ENCODE assay signal across 8 mouse cellular contexts in genomic region chr11:95040491-95041138, GRCm38 (mm10). TPM values are rescaled to one million over a fixed set of nuclear protein-coding genes. Genes with fewer than 3 reads are reported as not detected.
DNase-seq lines count a peak whose midpoint lies in the region; ATAC-seq and TF ChIP-seq lines count a peak whose summit lies in the region.

No protein-coding gene starts in this region.

- peaks cover 16% of the 10 kb centered on the region for H3K36me3 ChIP-seq in limb, embryonic 14.5 days (ENCODE audit: control insufficient read depth, insufficient read depth, low read length)
- no peaks in the 10 kb centered on the region for H3K36me3 ChIP-seq in midbrain, embryonic 13.5 days
- H3K36me3 ChIP-seq in splenic B cell, adult 2 months (ENCODE audit: control insufficient read depth, insufficient read depth, low read length, poor library complexity, severe bottlenecking), result no peaks in the 10 kb centered on the region

- TF ChIP-seq POLR2A in limb, embryonic 14.5 days (IDR thresholded peaks at IDR 0.05; ENCODE audit: borderline replicate concordance, extremely low read depth, insufficient read depth, insufficient read length), result no peak

- peak overlapping the region; percentile 74 for H3K9ac ChIP-seq in limb, embryonic 14.5 days (ENCODE audit: low read depth, low read length, severe bottlenecking)
- H3K9ac ChIP-seq in midbrain, embryonic 13.5 days (replicated peaks), result peak overlapping the region; percentile 74

- WGBS in limb, embryonic 14.5 days, result 1% methylated on average over 20 of the region's 20 CpGs
- WGBS in midbrain, embryonic 13.5 days, result 3% methylated on average over 20 of the region's 20 CpGs

- H3K27ac ChIP-seq in limb, embryonic 14.5 days (replicated peaks; ENCODE audit: low read depth, low read length), result peak overlapping the region; percentile 70
- H3K27ac ChIP-seq in midbrain, embryonic 13.5 days, result peak overlapping the region; percentile 15; the same call in 1 of the 2 replicates

- H3K27me3 ChIP-seq in limb, embryonic 14.5 days (ENCODE audit: control insufficient read depth, insufficient read depth, low read length), result no peaks in the 10 kb centered on the region
- 0 out of 2 replicates have a peak, but pooled peaks cover 18% of the 10 kb centered on the region for H3K27me3 ChIP-seq in midbrain, embryonic 13.5 days
- no peaks in the 10 kb centered on the region for H3K27me3 ChIP-seq in splenic B cell, adult 2 months (ENCODE audit: control insufficient read depth, insufficient read depth, low read length, poor library complexity, severe bottlenecking)

- DNase-seq in embryo, embryonic 10 days (ENCODE audit: low spot score), result peak; percentile 21
- DNase-seq in embryo, embryonic 10.5 days (ENCODE audit: low spot score), result no peak
- peak; percentile 87 to 88 for DNase-seq in cerebellum, postnatal 14 days
- peak; percentile 81 for DNase-seq in gastrocnemius, postnatal 14 days
- DNase-seq in induced T-regulatory cell, adult 2 months (ENCODE audit: low read depth), result peak; percentile 30
- no peak for DNase-seq in limb, embryonic 14.5 days (ENCODE audit: low spot score)
- DNase-seq in splenic B cell, adult 2 months (ENCODE audit: low read depth, low spot score), result peak; percentile 24

- H3K4me3 ChIP-seq in limb, embryonic 14.5 days (replicated peaks; ENCODE audit: low read length), result peak overlapping the region; percentile 79
- peak overlapping the region; percentile 66 for H3K4me3 ChIP-seq in midbrain, embryonic 13.5 days (replicated peaks)

- H3K4me1 ChIP-seq in limb, embryonic 14.5 days (ENCODE audit: control insufficient read depth, insufficient read depth, low read length), result peaks cover 12% of the 10 kb centered on the region
- H3K4me1 ChIP-seq in midbrain, embryonic 13.5 days (replicated peaks), result peaks cover 19% of the 10 kb centered on the region

- ATAC-seq in limb, embryonic 14.5 days (ENCODE audit: low FRiP score, low read depth), result peak; percentile 10; the same call in 1 of the 2 replicates
- peak; percentile 14 for ATAC-seq in midbrain, embryonic 13.5 days

- intact Hi-C loops in gastrocnemius, postnatal 14 days (cut with DNase I; ENCODE audit: low total_unique reads), result no loop called here

- H3K9me3 ChIP-seq in limb, embryonic 14.5 days (ENCODE audit: control insufficient read depth, low read length), result no peaks in the 10 kb centered on the region
- H3K9me3 ChIP-seq in midbrain, embryonic 13.5 days, result no peaks in the 10 kb centered on the region

- peak overlapping the region; percentile 91 for H3K4me2 ChIP-seq in limb, embryonic 14.5 days (replicated peaks; ENCODE audit: low read depth, low read length, severe bottlenecking)
- H3K4me2 ChIP-seq in midbrain, embryonic 13.5 days (replicated peaks), result peak overlapping the region; percentile 72

RNA-seq across cellular contexts. Expression of gene Pdk2, which starts 0.5 kb away (rescaled TPM):
- 100 to 1,000 TPM; 330 to 344 TPM for total RNA-seq in gastrocnemius, postnatal 14 days (2021)
- 29.6 and 36.3 TPM in 2 replicates for polyA plus RNA-seq in limb, embryonic 14.5 days (2012; rRNA removed)
- 34.9 and 38.8 TPM in 2 replicates for polyA plus RNA-seq in limb, embryonic 14.5 days (2014; fragmentation: Nextera tagmentation; extraction: Ambion mirVana)
- polyA plus RNA-seq in midbrain, embryonic 13.5 days (2015; fragmentation: Nextera tagmentation; extraction: Ambion mirVana), result 21.4 and 24.7 TPM in 2 replicates

RNA-seq across cellular contexts. Expression of gene Samd14, which starts 30.9 kb away (rescaled TPM):
- 1 to 10 TPM; 1.7 to 2.2 TPM for total RNA-seq in gastrocnemius, postnatal 14 days (2021)
- 46.0 and 59.7 TPM in 2 replicates for polyA plus RNA-seq in limb, embryonic 14.5 days (2012; rRNA removed)
- 25.5 and 31.7 TPM in 2 replicates for polyA plus RNA-seq in limb, embryonic 14.5 days (2014; fragmentation: Nextera tagmentation; extraction: Ambion mirVana)
- 123 and 141 TPM in 2 replicates for polyA plus RNA-seq in midbrain, embryonic 13.5 days (2015; fragmentation: Nextera tagmentation; extraction: Ambion mirVana)

RNA-seq across cellular contexts. Expression of gene Itga3, which starts 36.0 kb away (rescaled TPM):
- total RNA-seq in gastrocnemius, postnatal 14 days (2021), result 1 to 10 TPM; 3.5 to 4.0 TPM
- 12.7 and 14.3 TPM in 2 replicates for polyA plus RNA-seq in limb, embryonic 14.5 days (2012; rRNA removed)
- polyA plus RNA-seq in limb, embryonic 14.5 days (2014; fragmentation: Nextera tagmentation; extraction: Ambion mirVana), result 8.6 and 10.0 TPM in 2 replicates
- 6.6 and 8.8 TPM in 2 replicates for polyA plus RNA-seq in midbrain, embryonic 13.5 days (2015; fragmentation: Nextera tagmentation; extraction: Ambion mirVana)

RNA-seq across cellular contexts. Expression of gene Ppp1r9b, which starts 49.8 kb away (rescaled TPM):
- total RNA-seq in gastrocnemius, postnatal 14 days (2021), result 10 to 100 TPM; 38.7 to 38.8 TPM
- 32.8 and 34.6 TPM in 2 replicates for polyA plus RNA-seq in limb, embryonic 14.5 days (2012; rRNA removed)
- polyA plus RNA-seq in limb, embryonic 14.5 days (2014; fragmentation: Nextera tagmentation; extraction: Ambion mirVana), result 17.3 and 17.9 TPM in 2 replicates
- polyA plus RNA-seq in midbrain, embryonic 13.5 days (2015; fragmentation: Nextera tagmentation; extraction: Ambion mirVana), result 17.4 and 17.8 TPM in 2 replicates

Comparison
In these comparisons a context has a peak if more than half of its experiments do, and no peak if none do; other contexts are left out.
1. DNase-seq: peak in embryo, embryonic 10 days (single experiment), cerebellum, postnatal 14 days (2 of 2), gastrocnemius, postnatal 14 days (single experiment), induced T-regulatory cell, adult 2 months (single experiment) and splenic B cell, adult 2 months (single experiment); none in embryo, embryonic 10.5 days (single experiment) and limb, embryonic 14.5 days (single experiment).